Mouse (Mus musculus): ENCODE results near the gene Yars. TPM values are rescaled to one million over a fixed set of nuclear protein-coding genes. Genes with fewer than 3 reads are reported as not detected.
A peak's percentile ranks its signal among the peaks of the same experiment; 100 is the strongest.

Yars gene
- polyA plus RNA-seq, 1 experiment from 2014 or later: 61.2 TPM

- Histone ChIP-seq H3K4me1 (replicated peaks; ENCODE audit: control insufficient read depth, insufficient read depth, low read length) (peaks cover 2% of the 10 kb centered on the region; the same call in 1 of the 2 replicates), H3K4me2 (ENCODE audit: low read depth, low read length) (no peak overlapping the region), H3K9me3 (ENCODE audit: control insufficient read depth, low read length) (no peaks in the 10 kb centered on the region), H3K9ac (ENCODE audit: low read length) (no peak overlapping the region), H3K27me3 (ENCODE audit: control insufficient read depth, insufficient read depth, low read depth, low read length) (no peaks in the 10 kb centered on the region), H3K4me3 (ENCODE audit: low read length) (no peak overlapping the region), H3K36me3 (ENCODE audit: control insufficient read depth, insufficient read depth, low read length) (peaks cover 13% of the 10 kb centered on the region), H3K27ac (ENCODE audit: low read length) (no peak overlapping the region)
- WGBS: 40% methylated on average over 2 of the region's 2 CpGs
- ATAC-seq (ENCODE audit: low read depth): no peak
These were observed 43.2 kb upstream of the Yars start for GRCm38 (mm10) chr4:129146392-129146791.

DNA sequence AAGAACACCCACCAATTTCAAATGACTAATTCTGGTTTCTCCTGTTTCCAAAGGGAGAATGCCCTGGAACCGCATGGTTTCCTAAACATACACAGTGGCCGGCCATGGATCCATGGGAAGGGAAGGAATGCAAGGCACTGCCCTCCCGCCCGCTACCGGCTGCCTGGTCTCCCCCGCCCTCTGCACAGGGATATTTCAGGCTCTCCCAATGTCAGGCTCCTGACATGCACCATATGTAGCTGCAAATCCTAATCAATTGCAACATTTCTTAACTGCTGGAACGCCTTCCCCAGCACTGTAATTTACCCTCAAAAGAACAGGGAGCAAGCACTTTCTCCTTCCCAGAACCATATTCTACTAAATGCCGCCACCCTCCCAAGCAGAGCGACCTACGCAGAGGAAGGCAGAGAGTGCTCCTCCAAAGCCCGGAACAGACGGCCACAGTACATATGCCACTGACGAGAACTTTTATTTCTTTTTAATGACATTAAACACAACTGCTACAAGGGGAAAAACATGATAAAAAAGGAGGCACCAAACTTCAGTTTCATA lies 41.9 kb upstream of the Yars start:
- no peak overlapping the region for H3K4me3 ChIP-seq (ENCODE audit: low read length)
- H3K27me3 ChIP-seq (ENCODE audit: control insufficient read depth, insufficient read depth, low read depth, low read length): no peaks in the 10 kb centered on the region
- no peak overlapping the region for H3K9ac ChIP-seq (ENCODE audit: low read length)
- peak overlapping the region; percentile 23 for H3K27ac ChIP-seq (ENCODE audit: low read length)
- no peak overlapping the region for H3K4me2 ChIP-seq (ENCODE audit: low read depth, low read length)
- peaks cover 20% of the 10 kb centered on the region for H3K36me3 ChIP-seq (ENCODE audit: control insufficient read depth, insufficient read depth, low read length)
- H3K9me3 ChIP-seq (ENCODE audit: control insufficient read depth, low read length): no peaks in the 10 kb centered on the region
- peaks cover 2% of the 10 kb centered on the region; the same call in 1 of the 2 replicates for H3K4me1 ChIP-seq (replicated peaks; ENCODE audit: control insufficient read depth, insufficient read depth, low read length)
- ATAC-seq (ENCODE audit: low read depth): peak; percentile 82
- WGBS: 68% methylated on average over 13 of the region's 13 CpGs

- H3K4me1 ChIP-seq (replicated peaks; ENCODE audit: control insufficient read depth, insufficient read depth, low read length): peaks cover 2% of the 10 kb centered on the region; the same call in 1 of the 2 replicates
- no peak overlapping the region for H3K4me2 ChIP-seq (ENCODE audit: low read depth, low read length)
- no peak overlapping the region for H3K9ac ChIP-seq (ENCODE audit: low read length)
- ATAC-seq (ENCODE audit: low read depth): no peak
- no peak overlapping the region for H3K27ac ChIP-seq (ENCODE audit: low read length)
- H3K4me3 ChIP-seq (ENCODE audit: low read length): no peak overlapping the region
- H3K27me3 ChIP-seq (ENCODE audit: control insufficient read depth, insufficient read depth, low read depth, low read length): no peaks in the 10 kb centered on the region
- H3K36me3 ChIP-seq (ENCODE audit: control insufficient read depth, insufficient read depth, low read length): peaks cover 25% of the 10 kb centered on the region
- H3K9me3 ChIP-seq (ENCODE audit: control insufficient read depth, low read length): no peaks in the 10 kb centered on the region
- WGBS: 80% methylated on average over 1 of the region's 1 CpGs
These were observed 40.2 kb upstream of the Yars start for GRCm38 (mm10) chr4:129149321-129149720.

DNA sequence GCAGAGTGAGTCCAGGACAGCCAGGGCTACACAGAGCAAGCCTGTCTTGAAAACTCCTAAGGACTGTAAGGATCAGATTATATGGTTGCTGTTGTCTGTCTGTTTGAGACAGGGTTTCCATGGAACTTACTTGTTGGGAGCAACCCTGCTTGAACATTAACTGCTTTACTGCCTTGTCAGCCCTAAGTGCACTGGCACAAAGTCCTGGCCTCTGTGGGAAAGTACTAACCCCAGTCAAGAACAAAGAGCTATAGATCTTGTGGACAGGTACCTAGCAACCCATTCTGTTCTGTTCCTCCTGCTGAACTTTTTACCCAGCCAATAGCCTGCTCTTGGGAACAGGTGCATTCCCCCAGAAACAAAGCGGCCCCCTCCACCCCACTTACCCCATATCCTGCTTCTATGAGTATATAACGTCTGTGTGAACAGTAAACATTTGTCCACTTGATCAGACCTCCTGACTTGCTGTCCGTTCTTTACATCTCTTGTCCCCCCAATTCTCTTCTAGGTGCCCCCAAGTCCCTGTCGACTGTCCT lies 38.2 kb upstream of the Yars start:
- ATAC-seq (ENCODE audit: low read depth): no peak
- no peak overlapping the region for H3K27ac ChIP-seq (ENCODE audit: low read length)
- peaks cover 35% of the 10 kb centered on the region for H3K36me3 ChIP-seq (ENCODE audit: control insufficient read depth, insufficient read depth, low read length)
- H3K4me3 ChIP-seq (ENCODE audit: low read length): no peak overlapping the region
- no peaks in the 10 kb centered on the region for H3K4me1 ChIP-seq (replicated peaks; ENCODE audit: control insufficient read depth, insufficient read depth, low read length)
- no peaks in the 10 kb centered on the region for H3K27me3 ChIP-seq (ENCODE audit: control insufficient read depth, insufficient read depth, low read depth, low read length)
- H3K4me2 ChIP-seq (ENCODE audit: low read depth, low read length): no peak overlapping the region
- H3K9ac ChIP-seq (ENCODE audit: low read length): no peak overlapping the region
- no peaks in the 10 kb centered on the region for H3K9me3 ChIP-seq (ENCODE audit: control insufficient read depth, low read length)
- 58% methylated on average over 4 of the region's 4 CpGs for WGBS

DNA sequence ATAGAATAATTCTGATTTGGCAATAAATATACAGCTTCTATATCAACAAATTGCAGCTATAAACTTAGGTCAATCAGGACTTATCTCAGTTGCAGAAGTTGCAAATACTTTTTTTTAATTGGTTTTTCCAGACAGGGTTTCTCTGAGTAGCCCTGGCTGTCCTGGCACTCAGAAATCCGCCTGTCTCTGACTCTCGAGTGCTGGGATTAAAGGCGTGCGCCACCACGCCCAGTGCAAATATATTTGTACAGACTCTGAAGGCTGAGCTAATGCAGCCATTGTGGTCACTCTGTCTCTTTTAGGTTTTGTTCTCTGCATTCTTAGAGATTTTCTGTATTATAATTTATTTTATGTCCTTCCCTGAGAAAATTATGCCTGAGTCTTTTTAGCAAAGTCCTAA lies 32.0 kb upstream of the Yars start:
- no peaks in the 10 kb centered on the region for H3K27me3 ChIP-seq (ENCODE audit: control insufficient read depth, insufficient read depth, low read depth, low read length)
- no peak overlapping the region for H3K4me2 ChIP-seq (ENCODE audit: low read depth, low read length)
- H3K27ac ChIP-seq (ENCODE audit: low read length): no peak overlapping the region
- 48% methylated on average over 5 of the region's 5 CpGs for WGBS
- no peaks in the 10 kb centered on the region for H3K9me3 ChIP-seq (ENCODE audit: control insufficient read depth, low read length)
- no peak overlapping the region for H3K4me3 ChIP-seq (ENCODE audit: low read length)
- ATAC-seq (ENCODE audit: low read depth): no peak
- peaks cover 16% of the 10 kb centered on the region for H3K36me3 ChIP-seq (ENCODE audit: control insufficient read depth, insufficient read depth, low read length)
- no peak overlapping the region for H3K9ac ChIP-seq (ENCODE audit: low read length)
- peaks cover 4% of the 10 kb centered on the region; the same call in 1 of the 2 replicates for H3K4me1 ChIP-seq (replicated peaks; ENCODE audit: control insufficient read depth, insufficient read depth, low read length)

DNA sequence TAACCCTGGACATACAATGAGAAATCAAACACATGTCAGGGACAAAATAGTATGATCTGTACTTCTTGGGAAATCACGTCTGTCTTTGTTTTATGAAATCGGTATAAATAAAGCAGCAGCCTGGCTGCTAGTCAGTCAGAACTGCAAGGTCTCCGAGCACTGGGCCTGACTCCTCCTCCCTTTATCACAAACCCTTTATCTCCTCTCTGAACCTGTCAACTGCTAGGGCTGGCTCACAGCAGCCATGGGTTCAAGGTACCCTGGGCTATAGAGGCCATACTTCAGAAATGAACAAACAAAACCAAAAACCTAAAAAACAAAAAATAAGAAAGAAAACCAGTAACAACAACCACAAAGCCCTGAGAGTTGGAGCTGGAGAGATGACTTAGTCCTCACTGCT lies 31.0 kb upstream of the Yars start:
- peaks cover 10% of the 10 kb centered on the region for H3K36me3 ChIP-seq (ENCODE audit: control insufficient read depth, insufficient read depth, low read length)
- 57% methylated on average over 3 of the region's 3 CpGs for WGBS
- peaks cover 4% of the 10 kb centered on the region; the same call in 1 of the 2 replicates for H3K4me1 ChIP-seq (replicated peaks; ENCODE audit: control insufficient read depth, insufficient read depth, low read length)
- no peak overlapping the region for H3K4me3 ChIP-seq (ENCODE audit: low read length)
- no peaks in the 10 kb centered on the region for H3K9me3 ChIP-seq (ENCODE audit: control insufficient read depth, low read length)
- no peak overlapping the region for H3K27ac ChIP-seq (ENCODE audit: low read length)
- H3K27me3 ChIP-seq (ENCODE audit: control insufficient read depth, insufficient read depth, low read depth, low read length): no peaks in the 10 kb centered on the region
- no peak overlapping the region for H3K4me2 ChIP-seq (ENCODE audit: low read depth, low read length)
- no peak overlapping the region for H3K9ac ChIP-seq (ENCODE audit: low read length)
- ATAC-seq (ENCODE audit: low read depth): no peak

DNA sequence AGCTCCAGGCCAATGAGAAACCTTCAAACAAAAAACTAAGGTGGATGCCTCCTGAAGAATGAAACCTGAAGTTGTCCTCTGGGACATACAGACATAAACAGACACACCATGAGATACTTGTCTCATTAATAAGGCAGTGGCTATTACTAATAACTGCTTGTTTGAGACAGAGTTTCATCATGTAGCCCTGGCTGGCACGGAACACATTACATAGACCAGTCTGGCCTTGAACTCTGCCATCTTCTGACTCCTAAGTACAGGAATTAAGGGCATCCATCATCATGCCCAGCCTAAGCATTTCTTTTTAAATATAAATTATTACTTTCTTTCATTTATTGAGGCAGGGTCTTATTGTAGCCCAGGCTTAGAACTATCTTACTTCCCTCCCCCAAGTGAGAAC lies 28.5 kb upstream of the Yars start:
- WGBS: 93% methylated on average over 1 of the region's 1 CpGs
- Histone ChIP-seq H3K4me3 (ENCODE audit: low read length) (no peak overlapping the region), H3K36me3 (ENCODE audit: control insufficient read depth, insufficient read depth, low read length) (peaks cover 10% of the 10 kb centered on the region), H3K27ac (ENCODE audit: low read length) (no peak overlapping the region), H3K9me3 (ENCODE audit: control insufficient read depth, low read length) (no peaks in the 10 kb centered on the region), H3K4me2 (ENCODE audit: low read depth, low read length) (no peak overlapping the region), H3K9ac (ENCODE audit: low read length) (no peak overlapping the region), H3K27me3 (ENCODE audit: control insufficient read depth, insufficient read depth, low read depth, low read length) (no peaks in the 10 kb centered on the region), H3K4me1 (replicated peaks; ENCODE audit: control insufficient read depth, insufficient read depth, low read length) (peaks cover 4% of the 10 kb centered on the region; the same call in 1 of the 2 replicates)
- ATAC-seq (ENCODE audit: low read depth): no peak

DNA sequence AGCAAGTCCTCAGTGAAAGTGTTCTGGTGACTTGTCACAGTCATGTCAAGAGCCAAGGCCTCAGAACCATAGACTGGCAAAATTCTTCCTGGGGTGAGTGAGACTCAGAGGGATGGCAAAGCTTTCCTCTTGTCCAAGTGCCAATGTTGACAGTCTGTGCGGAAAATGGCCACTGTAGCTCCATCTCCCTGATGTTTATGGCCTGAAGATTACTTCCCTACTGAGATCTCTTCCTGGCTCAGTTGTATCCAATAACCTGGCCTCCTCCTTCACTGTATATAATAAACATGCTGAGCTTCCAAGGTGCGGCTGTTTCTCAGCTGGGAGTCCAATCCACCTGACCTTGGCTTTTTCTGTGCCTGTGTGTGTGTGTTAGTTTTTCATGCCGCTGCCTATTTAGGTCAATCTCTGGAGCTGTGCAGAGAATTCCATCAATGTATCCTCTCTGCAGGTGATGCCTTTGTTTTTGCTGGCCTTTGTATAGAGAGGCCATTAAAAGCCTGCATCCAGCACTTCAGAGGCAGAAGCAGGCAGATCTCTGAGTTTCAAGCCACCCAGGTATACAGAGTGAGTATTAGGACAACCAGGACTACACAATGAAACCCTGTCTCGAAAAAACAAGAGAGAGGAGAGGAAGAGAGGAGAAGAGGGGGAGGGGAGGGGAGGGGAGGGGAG lies 27.8 kb upstream of the Yars start:
- H3K9me3 ChIP-seq (ENCODE audit: control insufficient read depth, low read length): no peaks in the 10 kb centered on the region
- H3K4me1 ChIP-seq (replicated peaks; ENCODE audit: control insufficient read depth, insufficient read depth, low read length): peaks cover 4% of the 10 kb centered on the region; the same call in 1 of the 2 replicates
- H3K4me2 ChIP-seq (ENCODE audit: low read depth, low read length): no peak overlapping the region
- no peak overlapping the region for H3K27ac ChIP-seq (ENCODE audit: low read length)
- no peak overlapping the region for H3K4me3 ChIP-seq (ENCODE audit: low read length)
- no peak for ATAC-seq (ENCODE audit: low read depth)
- H3K27me3 ChIP-seq (ENCODE audit: control insufficient read depth, insufficient read depth, low read depth, low read length): no peaks in the 10 kb centered on the region
- no peak overlapping the region for H3K9ac ChIP-seq (ENCODE audit: low read length)
- 93% methylated on average over 4 of the region's 4 CpGs for WGBS
- peaks cover 10% of the 10 kb centered on the region for H3K36me3 ChIP-seq (ENCODE audit: control insufficient read depth, insufficient read depth, low read length)

DNA sequence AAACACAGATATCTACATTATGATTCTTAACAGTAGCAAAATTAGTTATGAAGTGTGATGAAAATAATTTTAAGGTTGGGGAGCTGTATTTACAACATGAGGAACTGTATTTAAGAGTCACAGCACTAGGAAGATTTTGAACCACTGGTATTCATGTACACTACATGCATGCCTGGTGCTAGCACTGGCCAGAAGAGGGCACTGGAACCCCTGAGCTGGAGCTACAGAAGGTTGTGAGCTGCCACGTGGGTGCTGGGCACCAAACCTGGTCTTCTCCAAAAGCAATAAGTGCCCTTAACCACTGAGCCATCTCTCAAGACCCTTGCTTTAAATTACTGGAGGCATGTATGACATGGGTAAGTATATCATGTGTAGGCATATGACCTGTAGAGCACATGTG lies 17.0 kb upstream of the Yars start:
- Histone ChIP-seq H3K27ac (ENCODE audit: low read length) (no peak overlapping the region), H3K9ac (ENCODE audit: low read length) (no peak overlapping the region), H3K9me3 (ENCODE audit: control insufficient read depth, low read length) (peaks cover 2% of the 10 kb centered on the region; the same call in 1 of the 2 replicates), H3K27me3 (ENCODE audit: control insufficient read depth, insufficient read depth, low read depth, low read length) (no peaks in the 10 kb centered on the region), H3K36me3 (ENCODE audit: control insufficient read depth, insufficient read depth, low read length) (peaks cover 25% of the 10 kb centered on the region), H3K4me1 (replicated peaks; ENCODE audit: control insufficient read depth, insufficient read depth, low read length) (no peaks in the 10 kb centered on the region), H3K4me3 (ENCODE audit: low read length) (no peak overlapping the region), H3K4me2 (ENCODE audit: low read depth, low read length) (no peak overlapping the region)
- WGBS: 56% methylated on average over 1 of the region's 1 CpGs
- no peak for ATAC-seq (ENCODE audit: low read depth)
